In the genomic region with DNA sequence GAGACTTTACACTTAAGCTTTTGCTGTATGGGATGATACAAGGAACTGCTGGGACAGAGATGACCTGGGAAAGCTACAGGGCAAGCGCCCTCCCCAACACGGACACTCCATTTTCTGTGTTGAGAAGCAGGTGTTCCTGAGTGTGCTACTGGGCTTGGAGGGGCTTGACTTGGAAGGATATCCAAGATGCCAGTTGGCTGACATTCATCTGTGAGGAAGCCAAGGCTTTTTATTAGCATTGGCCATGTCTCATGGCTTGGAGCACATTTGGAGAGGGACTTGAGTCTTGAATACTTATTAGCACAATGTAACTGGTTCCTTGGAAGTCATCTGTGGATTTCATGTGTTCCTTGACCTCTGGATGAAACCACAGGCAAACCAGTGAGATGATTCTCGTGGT, we compare ENCODE assay signal across 13 mouse cellular contexts. TPM values are rescaled to one million over a fixed set of nuclear protein-coding genes. Genes with fewer than 3 reads are reported as not detected.
"Had no signal": no experiment of that assay in that cellular context is flagged by ENCODE, and none has a peak within 500 bp of the region (broad histone marks: within the 10 kb centered on the region; RNA-seq: fewer than 3 reads in every experiment).

No protein-coding gene starts in this region.

- DNase-seq: kidney, adult 8-10 months; kidney, postnatal 25 days; liver; liver, embryonic 13.5 days; liver, postnatal 0 days; retina, postnatal 1 day; thymus, postnatal 4 days had no signal

- H3K4me3 ChIP-seq: left cerebral cortex, adult 2 months; limb, embryonic 12.5 days; liver, embryonic 13.5 days; midbrain, embryonic 12.5 days; neural tube, embryonic 13.5 days had no signal

- H3K4me1 ChIP-seq: limb, embryonic 12.5 days; liver, embryonic 13.5 days; midbrain, embryonic 12.5 days; neural tube, embryonic 13.5 days had no signal

RNA-seq across cellular contexts. Expression of gene Sh3rf3, which starts 23.2 kb away (rescaled TPM):
- total RNA-seq: megakaryocyte-erythroid progenitor cell, adult 5-6 weeks had no signal
- polyA plus RNA-seq: liver, embryonic 13.5 days; liver, postnatal 0 days; macrophage had no signal
